Comparison of ENCODE assay signal across 9 mouse cellular contexts in the genomic region with DNA sequence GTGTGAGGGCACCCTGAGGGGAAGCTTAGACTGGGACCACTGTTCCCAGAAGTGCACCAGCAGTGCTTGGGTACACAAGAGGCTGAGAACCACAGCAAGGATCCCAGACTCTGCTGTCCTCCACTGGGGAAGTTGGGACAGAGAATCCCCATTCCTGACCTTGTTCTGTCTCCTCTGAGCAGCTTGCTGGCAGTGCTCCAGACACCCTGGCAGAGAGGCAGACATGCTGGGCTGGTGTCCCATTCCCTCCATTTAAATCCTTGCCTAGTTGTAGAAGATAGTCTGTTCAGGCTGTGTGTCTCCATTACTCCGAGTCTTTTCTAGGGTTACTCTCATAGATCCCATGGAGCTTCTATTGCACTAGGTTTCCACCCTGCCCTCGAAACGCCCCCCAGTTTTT.
DNase-seq lines count a peak whose midpoint lies in the region.
"Had no signal": no experiment of that assay in that cellular context is flagged by ENCODE, and none has a peak within 500 bp of the region (broad histone marks: within the 10 kb centered on the region; RNA-seq: fewer than 3 reads in every experiment).

No protein-coding gene starts in this region.

- H3K9me3 ChIP-seq in heart, embryonic 10.5 days = no peaks in the 10 kb centered on the region
- H3K9me3 ChIP-seq: limb, embryonic 13.5 days had no signal

- no peaks in the 10 kb centered on the region for H3K27me3 ChIP-seq in heart, embryonic 10.5 days (ENCODE audit: insufficient read depth, poor library complexity, severe bottlenecking)
- H3K27me3 ChIP-seq: limb, embryonic 13.5 days had no signal

- H3K4me1 ChIP-seq in heart, embryonic 10.5 days = no peaks in the 10 kb centered on the region
- H3K4me1 ChIP-seq: limb, embryonic 13.5 days had no signal

- 79% methylated on average over 3 of the region's 3 CpGs for WGBS in heart, embryonic 10.5 days

- no peak overlapping the region for H3K4me3 ChIP-seq in heart, embryonic 10.5 days
- H3K4me3 ChIP-seq: limb, embryonic 13.5 days had no signal

- no peaks in the 10 kb centered on the region for H3K36me3 ChIP-seq in heart, embryonic 10.5 days
- H3K36me3 ChIP-seq: limb, embryonic 13.5 days had no signal

- H3K27ac ChIP-seq in heart, embryonic 10.5 days = no peak overlapping the region
- H3K27ac ChIP-seq: limb, embryonic 13.5 days had no signal

- DNase-seq in heart, adult 11 months = peak; percentile 92
- DNase-seq in heart, embryonic 10.5 days (ENCODE audit: low spot score) = no peak
- DNase-seq in ovary, adult 18-20 months (ENCODE audit: low spot score) = peak; percentile 17
- no peak for DNase-seq in ovary, postnatal 14 days (ENCODE audit: low spot score)
- peak; percentile 79 for DNase-seq in cerebellum, adult 11-12 months
- DNase-seq in layer of hippocampus, postnatal 10 days (ENCODE audit: low spot score in 2 of 2) = peak; percentile 34 to 40
- no peak for DNase-seq in embryo, embryonic 9.5 days (ENCODE audit: extremely low spot score)
- no peak for DNase-seq in natural killer cell, adult 2 months (ENCODE audit: low spot score in 2 of 2)

Comparison
In these comparisons a context has a peak if more than half of its experiments do, and no peak if none do; other contexts are left out.
1. DNase-seq: peak in heart, adult 11 months (single experiment), ovary, adult 18-20 months (single experiment), cerebellum, adult 11-12 months (single experiment) and layer of hippocampus, postnatal 10 days (2 of 2); none in heart, embryonic 10.5 days (single experiment), ovary, postnatal 14 days (single experiment), embryo, embryonic 9.5 days (single experiment) and natural killer cell, adult 2 months (0 of 2).